Mouse (Mus musculus): Measurements from ENCODE around the gene Trappc6a. TPM values are rescaled to one million over a fixed set of nuclear protein-coding genes. Genes with fewer than 3 reads are reported as not detected.
A peak's percentile ranks its signal among the peaks of the same experiment; 100 is the strongest.

Trappc6a gene
- total RNA-seq (2021) = 10 to 100 TPM; 45.8 to 46.8 TPM

DNA sequence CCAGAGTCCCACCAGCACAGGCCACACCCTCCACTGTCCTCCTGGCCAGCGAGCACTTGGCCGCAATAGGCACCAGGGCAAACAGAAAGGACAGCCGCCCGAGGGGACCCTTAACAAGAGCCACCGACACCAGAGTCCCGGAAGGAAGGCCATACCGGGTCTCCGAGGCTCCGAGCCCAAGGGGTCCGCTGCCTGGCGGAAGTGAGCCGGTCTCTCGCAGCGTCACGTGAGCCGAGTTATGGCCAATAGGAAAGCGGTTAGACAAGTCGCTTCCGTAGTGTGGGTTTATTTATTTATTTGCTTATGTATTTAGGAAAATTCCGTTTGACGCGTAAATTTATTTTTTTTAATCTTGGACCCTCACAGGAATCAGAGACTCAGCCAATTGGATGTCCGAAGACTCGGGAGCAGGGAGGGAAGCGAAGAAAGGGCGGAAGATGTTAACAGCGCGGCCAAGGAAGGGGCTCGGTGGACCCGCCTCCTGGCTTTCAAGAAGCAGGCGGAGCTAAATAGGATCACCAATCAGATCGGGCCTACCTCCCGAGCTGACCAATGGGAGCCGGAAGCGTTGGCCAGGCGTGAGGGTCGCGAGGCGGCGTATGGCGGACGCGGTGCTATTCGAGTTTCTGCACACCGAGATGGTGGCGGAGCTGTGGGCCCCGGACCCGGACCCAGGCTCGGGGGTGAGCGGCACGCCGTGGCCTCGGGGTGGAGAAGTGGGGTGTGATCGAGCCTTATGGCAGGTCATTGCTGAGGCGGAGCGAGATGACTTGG, at the start of gene Trappc6a, which contains the start of gene Bloc1s3:
TSS of gene Trappc6a (plus strand) at position 246 of the 774 bp plus-strand sequence.
TSS of gene Bloc1s3 (minus strand) at position 218 of the 774 bp plus-strand sequence.
- peak; percentile 95 for DNase-seq

GRCm38 (mm10) chr7:19458591-19459111, 49.5 kb upstream of the Trappc6a start, which contains the start of gene Mark4:
Mark4 (minus strand) TSS chr7:19458821.
- DNase-seq = peak; percentile 83

GRCm38 (mm10) chr7:19459144-19459870, 48.9 kb upstream of the Trappc6a start:
- DNase-seq = no peak

- no peak for DNase-seq
Measured at GRCm38 (mm10) chr7:19460500-19460899, 47.7 kb upstream of the Trappc6a start.

DNA sequence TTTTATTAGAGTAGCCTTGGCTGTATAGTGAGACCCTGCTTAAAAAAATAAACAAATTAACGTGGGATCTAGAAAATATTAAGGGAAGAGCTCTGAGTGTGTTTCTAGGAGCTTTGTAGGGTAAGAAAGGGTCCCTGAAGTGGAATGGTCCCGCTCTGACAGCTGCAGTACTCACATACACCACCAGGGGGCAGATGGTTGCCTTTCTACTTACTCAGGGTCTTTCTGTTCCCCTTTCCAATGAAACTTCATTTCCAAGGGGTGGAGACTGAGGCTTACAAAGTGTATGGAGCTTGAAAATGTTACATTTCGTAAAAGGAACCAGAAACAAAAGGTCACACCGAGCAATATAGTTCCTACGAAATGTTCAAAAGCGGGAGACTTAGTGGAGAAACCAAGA, 46.7 kb upstream of the Trappc6a start:
- peak; percentile 88 for DNase-seq

DNA sequence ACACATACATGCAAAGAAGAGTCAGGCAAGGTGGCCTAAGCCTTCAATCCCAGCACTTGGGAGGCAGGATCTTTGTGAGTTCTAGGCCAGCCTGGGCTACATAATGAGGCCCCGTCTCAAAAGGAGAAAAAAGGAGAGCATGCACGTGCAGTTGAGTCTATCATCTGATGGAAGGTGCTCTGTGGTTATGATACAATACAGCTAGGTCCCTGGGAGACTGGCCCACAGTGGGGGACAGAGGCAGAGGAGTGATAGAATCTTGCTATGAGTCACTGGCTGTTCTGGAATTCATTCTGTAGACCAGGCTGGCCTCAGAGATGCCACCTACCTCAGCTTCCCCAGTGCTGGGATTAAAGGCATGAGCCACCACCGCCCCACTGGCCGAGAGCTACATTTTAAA, 45.8 kb upstream of the Trappc6a start:
- no peak for DNase-seq

- no peak for DNase-seq
Measured at GRCm38 (mm10) chr7:19462884-19463381, 45.3 kb upstream of the Trappc6a start, which contains the start of gene Exoc3l2. Exoc3l2 (plus strand) TSS chr7:19463331.

DNA sequence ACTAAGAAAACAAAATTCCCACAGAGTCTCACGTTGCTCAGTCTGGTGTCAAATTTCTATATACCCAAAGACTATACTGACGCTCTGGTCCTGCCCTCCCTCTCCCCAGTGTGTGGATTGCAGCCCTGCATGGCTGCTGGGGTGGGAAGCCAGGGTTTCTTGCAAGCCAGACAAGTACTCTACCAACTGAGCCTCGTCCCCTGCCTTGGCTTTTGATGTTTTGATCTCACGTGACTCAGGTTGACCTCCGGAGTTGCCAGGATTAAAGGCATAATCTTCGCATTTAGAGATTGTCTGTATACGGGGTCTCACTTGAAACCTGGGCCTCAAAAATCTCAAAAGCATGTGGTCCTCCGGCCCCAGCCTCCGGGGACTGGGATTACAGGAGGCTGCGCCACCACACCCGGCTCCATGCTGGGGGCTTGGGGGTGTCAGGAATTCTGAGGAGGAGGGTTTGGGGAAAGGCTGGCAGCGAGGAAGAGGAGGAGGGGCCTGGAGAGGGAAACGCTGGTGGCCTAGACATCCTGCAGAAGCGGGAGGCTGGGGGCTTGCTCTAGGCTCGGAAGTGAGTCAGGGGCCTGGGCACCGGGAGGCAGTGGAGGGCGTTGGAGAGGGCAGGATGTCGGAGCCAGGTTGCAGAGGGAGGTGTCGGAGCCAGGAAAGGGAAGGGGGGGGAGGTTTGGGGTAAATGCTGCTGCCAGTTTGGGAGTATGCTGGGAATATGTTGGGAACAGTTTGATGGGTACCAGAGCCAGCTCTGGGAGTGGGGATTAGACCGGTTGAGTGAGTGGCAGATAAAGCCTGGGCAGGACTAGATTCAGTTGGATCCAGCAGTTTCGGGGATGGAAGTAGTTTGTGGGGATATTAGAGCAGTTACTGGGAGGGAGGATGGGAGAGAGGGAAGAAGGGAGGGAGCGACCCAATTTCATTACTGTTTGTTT, 43.6 kb upstream of the Trappc6a start:
- DNase-seq = no peak

GRCm38 (mm10) chr7:19466602-19467145, 41.5 kb upstream of the Trappc6a start:
- DNase-seq = no peak

- DNase-seq = no peak
Measured at GRCm38 (mm10) chr7:19467638-19468037, 40.6 kb upstream of the Trappc6a start.

DNA sequence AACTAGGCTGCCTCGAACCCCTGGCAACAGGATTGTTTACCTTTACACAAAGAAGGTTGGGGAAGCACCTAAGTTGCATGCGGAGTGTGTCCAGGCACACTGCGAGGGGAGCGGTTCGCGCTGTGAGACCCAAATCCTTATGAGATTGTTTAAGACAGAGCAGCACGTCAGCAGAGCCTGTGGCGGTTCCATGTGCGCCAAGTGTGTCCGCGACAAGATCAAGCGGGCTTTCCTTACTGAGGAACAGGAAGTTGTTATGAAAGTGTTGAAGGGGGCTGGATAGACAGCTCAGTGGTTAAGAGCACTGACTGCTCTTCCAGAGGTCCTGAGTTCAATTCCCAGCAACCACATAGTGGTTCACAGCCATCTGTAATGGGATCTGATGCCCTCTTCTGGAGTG, 39.9 kb upstream of the Trappc6a start:
- no peak for DNase-seq

GRCm38 (mm10) chr7:19469404-19469803, 38.8 kb upstream of the Trappc6a start:
- DNase-seq = no peak

GRCm38 (mm10) chr7:19470308-19470707, 37.9 kb upstream of the Trappc6a start:
- no peak for DNase-seq

DNA sequence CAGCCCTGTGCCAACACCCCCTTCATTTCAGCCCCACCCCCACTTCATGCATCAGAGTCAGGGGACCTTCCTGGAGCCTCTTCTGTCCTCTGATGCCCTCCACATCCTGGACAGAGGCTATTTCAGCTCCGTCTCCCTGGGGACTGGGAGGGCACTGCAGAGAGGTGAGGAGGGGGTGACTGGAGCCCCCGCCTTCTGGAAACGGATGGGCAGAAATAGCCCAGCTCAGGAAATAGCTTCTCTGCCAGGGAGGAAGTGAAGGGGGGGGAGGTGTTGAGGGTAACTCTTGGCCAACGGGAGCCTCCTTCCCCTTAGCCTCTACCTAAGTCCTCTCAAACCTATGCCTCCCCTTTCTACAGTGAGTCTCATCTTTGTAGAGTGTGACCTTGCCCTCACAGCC, 35.8 kb upstream of the Trappc6a start:
- DNase-seq = no peak

- peak; percentile 83 for DNase-seq
Measured at GRCm38 (mm10) chr7:19473875-19474443, 34.2 kb upstream of the Trappc6a start.

DNA sequence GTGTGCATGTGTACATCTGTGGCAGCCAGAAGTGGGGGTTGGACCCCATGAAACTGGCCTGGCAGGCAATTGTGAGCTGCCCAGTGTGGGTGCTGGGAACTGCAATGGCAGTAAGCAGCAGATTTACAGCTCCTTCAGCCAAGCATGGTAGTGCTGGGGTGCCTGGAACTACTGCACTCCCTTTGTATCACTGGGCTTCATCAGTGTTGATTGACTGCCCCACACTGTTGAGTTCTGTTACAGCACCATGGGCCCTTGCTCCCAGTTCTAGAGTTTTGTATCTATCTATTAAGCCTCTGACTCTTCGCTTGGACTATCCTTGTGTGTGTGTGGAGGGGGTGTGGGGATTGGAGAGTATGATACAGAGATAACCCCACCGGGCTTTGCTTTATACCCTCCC, 31.1 kb upstream of the Trappc6a start:
- no peak for DNase-seq

DNA sequence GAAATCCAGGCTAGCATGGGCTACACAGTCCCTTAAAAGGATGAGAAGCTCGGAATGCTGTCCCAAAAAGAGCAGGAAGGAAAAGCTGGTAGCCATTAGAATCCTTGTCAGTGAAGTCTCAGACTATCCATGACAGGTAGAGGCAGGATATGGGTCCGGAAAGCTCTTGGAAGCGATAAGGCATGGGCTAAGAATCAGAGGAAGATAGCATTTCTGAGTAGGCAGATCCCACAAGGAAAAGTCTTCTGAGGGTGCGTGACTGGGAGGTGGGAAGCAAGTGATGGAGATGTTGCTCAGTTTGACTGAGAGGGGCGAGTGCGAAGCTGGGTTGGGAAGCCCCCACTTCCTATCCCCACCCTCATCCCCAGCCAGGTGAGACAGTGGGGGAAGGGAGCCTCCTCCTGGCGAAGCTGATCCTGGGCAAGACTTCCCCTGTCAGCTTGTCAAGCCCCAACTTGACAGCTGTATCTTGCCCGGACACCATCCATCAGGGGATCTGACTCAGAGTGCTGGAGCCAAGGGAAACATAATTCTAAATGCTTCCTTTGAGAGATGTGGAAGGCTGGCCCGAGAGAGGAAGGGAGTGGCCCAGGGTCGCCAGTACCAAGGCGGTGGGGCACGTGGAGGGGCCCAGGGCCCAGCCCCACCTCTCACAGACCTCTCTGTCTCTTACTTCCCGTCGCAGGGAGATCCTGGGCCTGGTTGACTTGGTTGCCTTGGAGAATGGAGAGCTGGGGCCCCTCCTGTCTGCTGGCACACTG, 30.4 kb upstream of the Trappc6a start:
- DNase-seq = no peak

GRCm38 (mm10) chr7:19483281-19483680, 24.9 kb upstream of the Trappc6a start:
- DNase-seq = no peak

DNA sequence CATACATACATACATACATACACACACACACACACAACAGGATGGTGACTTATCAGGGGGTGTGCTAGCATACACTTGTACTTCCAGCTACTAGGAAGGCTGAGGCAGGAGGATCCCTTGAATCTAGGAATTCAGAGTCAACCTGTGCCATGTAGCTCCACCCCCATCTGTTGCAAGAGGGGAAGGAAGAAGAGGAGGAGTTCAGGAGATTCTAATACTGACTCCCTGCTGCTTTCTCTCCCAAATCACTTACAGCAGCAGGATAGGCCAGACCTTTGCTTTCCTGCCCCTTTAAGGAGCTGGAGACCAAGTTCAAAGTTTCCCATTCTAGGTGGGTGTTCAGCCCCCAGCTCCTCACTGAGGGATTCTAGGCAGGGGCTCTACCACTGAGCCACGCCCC, 22.7 kb upstream of the Trappc6a start:
- DNase-seq = no peak

GRCm38 (mm10) chr7:19486549-19486948, 21.6 kb upstream of the Trappc6a start:
- DNase-seq = no peak

GRCm38 (mm10) chr7:19489525-19489924, 18.7 kb upstream of the Trappc6a start:
- DNase-seq = no peak

Measured in heart, postnatal 4 days (tissue).